Mouse (Mus musculus): Measurements from ENCODE around the gene Gm5724. TPM values are rescaled to one million over a fixed set of nuclear protein-coding genes. Genes with fewer than 3 reads are reported as not detected.

Gm5724 gene
- total RNA-seq (2021): not detected
- long read RNA-seq, experiment 1: 0 reads
- long read RNA-seq, experiment 2: 0 reads

GRCm38 (mm10) chr6:141773710-141774109 is at the start of gene Gm5724:
Gene Gm5724, minus strand, starts transcription at chr6:141773810.
- no peak for DNase-seq

GRCm38 (mm10) chr6:141797837-141798236 is 24.2 kb upstream of the Gm5724 start:
- peak; percentile 18 to 41 for DNase-seq

GRCm38 (mm10) chr6:141774476-141774875 is 866 bp upstream of the Gm5724 start:
- no peak for DNase-seq

GRCm38 (mm10) chr6:141691246-141691645 is 82.4 kb downstream of the Gm5724 start:
- no peak for DNase-seq

- DNase-seq: no peak
Measured at GRCm38 (mm10) chr6:141687008-141687407, 86.6 kb downstream of the Gm5724 start.

Other genes starting within 250 kb of the Gm5724 start
- under 1 TPM; 0.41 to 0.50 TPM for gene Slco1c1, start 249.4 kb downstream of the Gm5724 start, total RNA-seq (2021)
- not detected for gene Slco1b2, start 144.3 kb downstream of the Gm5724 start, total RNA-seq (2021)
- gene Slco1a4, start 82.4 kb upstream of the Gm5724 start, total RNA-seq (2021): 1 to 10 TPM in 1 of 2 experiments, under 1 TPM in 1; 0.32 to 1.2 TPM
- gene Slco1a1, start 173.2 kb upstream of the Gm5724 start, total RNA-seq (2021): not detected
- not detected for gene Gm6614, start 237.6 kb upstream of the Gm5724 start, total RNA-seq (2021)

Measured in heart, adult 18-20 months (tissue).